Mouse (Mus musculus) C2C12 (cell line): ENCODE measurements around the gene Mark4. TPM values are rescaled to one million over a fixed set of nuclear protein-coding genes. Genes with fewer than 3 reads are reported as not detected.

Experiments
- H3K27me3 ChIP-seq: one replicate; pipeline ENCODE4 v1.6.1; 2011; ENCODE audit not compliant: control insufficient read depth, insufficient read depth, insufficient read length
- H3K36me3 ChIP-seq: one replicate; pipeline ENCODE4 v1.6.1; 2011; ENCODE audit not compliant: control insufficient read depth, insufficient read depth
- H3K4me3 ChIP-seq: one replicate; pipeline ENCODE4 v1.5.1; 2011; ENCODE audit warnings: mild to moderate bottlenecking, control low read depth; ENCODE audit not compliant: poor library complexity, insufficient read depth, severe bottlenecking
- H3K79me2 ChIP-seq: one replicate; pipeline ENCODE4 v1.6.1; 2011; ENCODE audit not compliant: control insufficient read depth, insufficient read depth
- H3K79me3 ChIP-seq: one replicate; pipeline ENCODE4 v1.6.1; 2011; ENCODE audit warnings: low read depth, control low read depth
- H3ac ChIP-seq: one replicate; pipeline ENCODE3; 2011; ENCODE audit warnings: low read depth; ENCODE audit not compliant: control insufficient read depth, insufficient read length
- CEBPB ChIP-seq: IDR thresholded peaks from one replicate; pipeline ENCODE4 v1.6.1; 2011; ENCODE audit warnings: low read depth, mild to moderate bottlenecking, control low read depth, moderate library complexity
- CTCF ChIP-seq: IDR thresholded peaks from one replicate; pipeline ENCODE4 v1.5.1; 2011; ENCODE audit not compliant: control insufficient read depth, insufficient read depth, insufficient read length
- FOSL1 ChIP-seq: IDR thresholded peaks from one replicate; pipeline ENCODE4 v1.8.0; 2011; ENCODE audit warnings: mild to moderate bottlenecking, low read length; ENCODE audit not compliant: poor library complexity, insufficient read depth, severe bottlenecking
- MAX ChIP-seq: IDR thresholded peaks from one replicate; pipeline ENCODE4 v1.6.1; 2011; ENCODE audit warnings: mild to moderate bottlenecking, control low read depth
- MYOD1 ChIP-seq: IDR thresholded peaks from one replicate; pipeline ENCODE4 v1.6.1; 2011; ENCODE audit warnings: low read depth; ENCODE audit not compliant: control insufficient read depth, insufficient read length
- MYOG ChIP-seq: IDR thresholded peaks from one replicate; pipeline ENCODE4 v1.6.1; 2011; ENCODE audit not compliant: control insufficient read depth, insufficient read length; ENCODE audit errors: extremely low read depth
- USF1 ChIP-seq: IDR thresholded peaks from one replicate; pipeline ENCODE4 v1.6.1; 2011; ENCODE audit warnings: low read depth, mild to moderate bottlenecking, control low read depth, moderate library complexity
- polyA plus RNA-seq: library from polyadenylated mRNA; unstranded; fragments of >200 nt; fragmentation: generic; extraction: Trizol; gene quantifications from one replicate; pipeline ENCODE4 v1.2.1, GENCODE M21; 2012; ENCODE audit warnings: missing spikeins

The Mark4 gene
- polyA plus RNA-seq, 1 experiment = 12.9 TPM

DNA sequence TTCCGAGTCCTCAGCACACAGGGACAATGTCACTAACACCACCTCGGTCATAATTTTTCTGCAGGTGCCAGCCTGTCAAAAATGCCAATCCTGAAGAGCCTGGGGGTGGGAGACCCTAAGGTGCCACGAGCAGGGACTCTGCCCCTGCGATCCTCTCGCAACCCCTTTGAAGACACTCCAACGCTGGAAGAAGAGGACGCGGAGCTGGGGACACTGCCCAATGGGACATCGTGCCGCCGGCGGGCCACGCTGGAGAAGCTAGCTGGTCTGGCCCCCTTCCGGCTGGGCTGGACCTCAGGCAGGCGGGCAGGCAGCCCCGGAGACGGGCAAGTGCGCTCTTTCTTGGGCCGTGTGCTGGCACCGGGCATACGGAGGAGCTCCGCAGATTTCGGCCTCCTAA is 10.8 kb upstream of the Mark4 start:
- Histone ChIP-seq H3ac (no peak overlapping the region), H3K27me3 (peaks cover 44% of the 10 kb centered on the region), H3K36me3 (no peaks in the 10 kb centered on the region), H3K79me3 (no peaks in the 10 kb centered on the region), H3K4me3 (no peak overlapping the region), H3K79me2 (no peaks in the 10 kb centered on the region)
- TF ChIP-seq FOSL1 (no peak), CEBPB (no peak), CTCF (no peak), MYOG (no peak), MAX (no peak)

DNA sequence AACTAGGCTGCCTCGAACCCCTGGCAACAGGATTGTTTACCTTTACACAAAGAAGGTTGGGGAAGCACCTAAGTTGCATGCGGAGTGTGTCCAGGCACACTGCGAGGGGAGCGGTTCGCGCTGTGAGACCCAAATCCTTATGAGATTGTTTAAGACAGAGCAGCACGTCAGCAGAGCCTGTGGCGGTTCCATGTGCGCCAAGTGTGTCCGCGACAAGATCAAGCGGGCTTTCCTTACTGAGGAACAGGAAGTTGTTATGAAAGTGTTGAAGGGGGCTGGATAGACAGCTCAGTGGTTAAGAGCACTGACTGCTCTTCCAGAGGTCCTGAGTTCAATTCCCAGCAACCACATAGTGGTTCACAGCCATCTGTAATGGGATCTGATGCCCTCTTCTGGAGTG is 9.7 kb upstream of the Mark4 start:
- TF ChIP-seq CTCF = no peak
- no peak for TF ChIP-seq CEBPB
- TF ChIP-seq MYOG = no peak
- TF ChIP-seq MAX = no peak
- TF ChIP-seq USF1 = no peak
- no peak for TF ChIP-seq FOSL1
- TF ChIP-seq MYOD1 = no peak
- peaks cover 32% of the 10 kb centered on the region for H3K27me3 ChIP-seq

DNA sequence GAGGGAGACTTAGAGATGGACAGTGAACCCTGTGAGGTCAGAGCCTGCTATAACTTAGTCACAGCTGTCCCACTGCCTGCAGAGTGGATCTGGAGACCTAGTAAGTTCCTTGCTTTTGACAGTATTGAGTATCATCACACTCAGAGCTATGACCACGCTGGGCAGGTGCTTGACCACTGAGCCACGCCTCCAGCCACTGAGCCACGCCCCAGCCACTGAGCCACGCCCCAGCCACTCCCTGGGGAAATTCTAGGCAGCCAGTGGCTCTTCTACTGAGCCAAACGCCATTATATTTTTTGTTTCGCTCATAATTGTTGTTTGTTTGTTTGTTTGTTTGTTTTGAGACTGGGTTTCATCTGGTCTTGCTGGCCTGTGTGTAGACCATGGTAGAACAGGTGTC is 9.0 kb upstream of the Mark4 start:
- Histone ChIP-seq H3ac (no peak overlapping the region), H3K79me2 (no peaks in the 10 kb centered on the region), H3K4me3 (no peak overlapping the region), H3K36me3 (no peaks in the 10 kb centered on the region), H3K27me3 (peaks cover 26% of the 10 kb centered on the region), H3K79me3 (no peaks in the 10 kb centered on the region)
- no peak for TF ChIP-seq MYOD1
- no peak for TF ChIP-seq MAX
- no peak for TF ChIP-seq CTCF

More for the DNA sequence above, 9.7 kb upstream of the Mark4 start:
- Histone ChIP-seq H3K36me3 (no peaks in the 10 kb centered on the region), H3K79me3 (no peaks in the 10 kb centered on the region), H3K4me3 (no peak overlapping the region), H3ac (no peak overlapping the region), H3K79me2 (no peaks in the 10 kb centered on the region)

DNA sequence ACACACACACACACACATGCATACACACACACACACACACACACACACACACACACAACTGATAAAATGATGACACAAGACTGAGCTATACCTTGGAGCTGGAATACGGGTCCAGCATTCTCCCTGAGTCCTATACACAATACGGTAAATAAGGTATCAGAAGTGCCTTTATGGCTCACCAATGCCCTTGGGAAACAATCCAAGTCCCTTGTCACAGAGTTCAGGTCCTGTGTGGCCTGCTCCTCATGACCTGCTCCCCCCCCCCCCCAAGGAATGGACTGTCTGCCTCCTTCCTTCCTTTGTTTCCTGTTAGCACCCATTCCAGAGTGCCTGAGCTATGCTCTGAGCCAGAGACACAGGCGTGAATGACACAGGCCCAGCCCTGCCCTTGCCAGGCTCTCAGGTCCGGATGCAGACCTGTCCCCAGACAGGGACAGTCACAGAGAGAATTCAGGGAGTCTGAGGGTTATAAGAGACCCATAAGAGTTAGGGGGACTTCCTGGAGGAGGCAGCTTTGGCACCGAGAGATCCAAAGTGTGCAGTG is 8.1 kb upstream of the Mark4 start:
- no peaks in the 10 kb centered on the region for H3K79me3 ChIP-seq
- no peaks in the 10 kb centered on the region for H3K79me2 ChIP-seq
- no peak overlapping the region for H3ac ChIP-seq
- no peak overlapping the region for H3K4me3 ChIP-seq
- H3K27me3 ChIP-seq = peaks cover 16% of the 10 kb centered on the region
- H3K36me3 ChIP-seq = no peaks in the 10 kb centered on the region
- TF ChIP-seq MYOD1 (no peak), CEBPB (no peak), FOSL1 (no peak), MAX (no peak), USF1 (no peak), CTCF (no peak), MYOG (no peak)

DNA sequence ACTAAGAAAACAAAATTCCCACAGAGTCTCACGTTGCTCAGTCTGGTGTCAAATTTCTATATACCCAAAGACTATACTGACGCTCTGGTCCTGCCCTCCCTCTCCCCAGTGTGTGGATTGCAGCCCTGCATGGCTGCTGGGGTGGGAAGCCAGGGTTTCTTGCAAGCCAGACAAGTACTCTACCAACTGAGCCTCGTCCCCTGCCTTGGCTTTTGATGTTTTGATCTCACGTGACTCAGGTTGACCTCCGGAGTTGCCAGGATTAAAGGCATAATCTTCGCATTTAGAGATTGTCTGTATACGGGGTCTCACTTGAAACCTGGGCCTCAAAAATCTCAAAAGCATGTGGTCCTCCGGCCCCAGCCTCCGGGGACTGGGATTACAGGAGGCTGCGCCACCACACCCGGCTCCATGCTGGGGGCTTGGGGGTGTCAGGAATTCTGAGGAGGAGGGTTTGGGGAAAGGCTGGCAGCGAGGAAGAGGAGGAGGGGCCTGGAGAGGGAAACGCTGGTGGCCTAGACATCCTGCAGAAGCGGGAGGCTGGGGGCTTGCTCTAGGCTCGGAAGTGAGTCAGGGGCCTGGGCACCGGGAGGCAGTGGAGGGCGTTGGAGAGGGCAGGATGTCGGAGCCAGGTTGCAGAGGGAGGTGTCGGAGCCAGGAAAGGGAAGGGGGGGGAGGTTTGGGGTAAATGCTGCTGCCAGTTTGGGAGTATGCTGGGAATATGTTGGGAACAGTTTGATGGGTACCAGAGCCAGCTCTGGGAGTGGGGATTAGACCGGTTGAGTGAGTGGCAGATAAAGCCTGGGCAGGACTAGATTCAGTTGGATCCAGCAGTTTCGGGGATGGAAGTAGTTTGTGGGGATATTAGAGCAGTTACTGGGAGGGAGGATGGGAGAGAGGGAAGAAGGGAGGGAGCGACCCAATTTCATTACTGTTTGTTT is 6.0 kb upstream of the Mark4 start:
- no peaks in the 10 kb centered on the region for H3K79me2 ChIP-seq
- no peaks in the 10 kb centered on the region for H3K36me3 ChIP-seq
- H3K79me3 ChIP-seq = no peaks in the 10 kb centered on the region
- H3K27me3 ChIP-seq = peaks cover 5% of the 10 kb centered on the region
- H3K4me3 ChIP-seq = no peak overlapping the region
- TF ChIP-seq FOSL1 = no peak
- no peak for TF ChIP-seq MYOG
- no peak for TF ChIP-seq MYOD1
- TF ChIP-seq USF1 = no peak
- TF ChIP-seq MAX = no peak
- TF ChIP-seq CEBPB = no peak
- no peak for TF ChIP-seq CTCF
- H3ac ChIP-seq = no peak overlapping the region

DNA sequence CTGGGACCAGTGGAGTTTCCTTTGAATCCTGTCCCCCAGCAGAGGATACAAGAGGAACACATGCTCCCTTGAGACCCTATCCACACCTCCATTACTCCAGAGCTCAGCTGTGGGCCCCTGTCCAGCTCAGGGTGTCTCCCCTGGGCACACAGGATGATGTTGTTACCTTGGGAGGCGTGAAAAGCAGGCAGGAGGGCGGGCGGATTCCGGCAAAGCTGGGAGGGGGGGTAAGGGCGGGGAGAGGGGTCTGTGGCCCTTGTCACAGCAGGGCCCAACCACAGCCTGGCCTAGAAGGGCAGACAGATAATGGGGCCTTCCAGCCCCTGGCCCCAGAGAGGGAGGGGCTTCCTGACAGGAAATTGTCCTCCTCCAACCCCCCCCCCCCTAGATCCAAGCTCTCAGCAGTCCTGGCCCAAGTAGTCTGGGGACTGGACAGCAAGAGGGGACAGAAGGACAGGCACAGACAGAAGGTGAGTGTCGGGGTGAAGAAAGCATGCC is 4.3 kb upstream of the Mark4 start, which contains the start of gene Exoc3l2:
TSS of gene Exoc3l2 (plus strand) at position 448 of the 498 bp plus-strand sequence.
- H3K79me2 ChIP-seq = peaks cover 4% of the 10 kb centered on the region
- TF ChIP-seq USF1 (no peak), MYOG (no peak), CEBPB (no peak), MAX (no peak), CTCF (no peak), MYOD1 (no peak), FOSL1 (no peak)
- no peaks in the 10 kb centered on the region for H3K79me3 ChIP-seq
- H3K36me3 ChIP-seq = no peaks in the 10 kb centered on the region
- no peaks in the 10 kb centered on the region for H3K27me3 ChIP-seq
- no peak within 1 kb of the TSS for H3ac ChIP-seq
- H3K4me3 ChIP-seq = no peak within 1 kb of the TSS
